Mouse (Mus musculus) bone marrow macrophage, adult 2 months (primary cell): ENCODE results near the gene Sox5. TPM values are rescaled to one million over a fixed set of nuclear protein-coding genes. Genes with fewer than 3 reads are reported as not detected.

Experiments used
- H3K27ac ChIP-seq: 2 replicates; pipeline ENCODE4 v1.5.1; 2012; ENCODE audit warnings: low read depth, low read length; ENCODE audit not compliant: insufficient read depth
- H3K4me1 ChIP-seq: 2 replicates; pipeline ENCODE4 v1.6.1; 2012; ENCODE audit warnings: low read length; ENCODE audit not compliant: control insufficient read depth, insufficient read depth
- H3K4me3 ChIP-seq: 2 replicates; pipeline ENCODE4 v1.5.1; 2012; ENCODE audit warnings: mild to moderate bottlenecking, low read length, moderate library complexity; ENCODE audit not compliant: insufficient read depth
- CTCF ChIP-seq: IDR thresholded peaks from 2 replicates; pipeline ENCODE4 v1.5.1; 2012; ENCODE audit warnings: low read depth, mild to moderate bottlenecking, low read length, moderate library complexity
- POLR2A ChIP-seq: IDR thresholded peaks from 2 replicates; pipeline ENCODE4 v1.6.1; 2012; ENCODE audit warnings: mild to moderate bottlenecking, low read depth, low read length, borderline replicate concordance
- polyA plus RNA-seq: library from polyadenylated mRNA; stranded (reverse); fragments of >200 nt; gene quantifications from 2 replicates; pipeline ENCODE4 v1.2.4, GENCODE M21; 2012; ENCODE audit not compliant: missing spikeins, insufficient read depth, insufficient read length

Sox5 gene
- polyA plus RNA-seq, 1 experiment: 0.58 TPM

- Histone ChIP-seq H3K4me1 (no peaks in the 10 kb centered on the region), H3K4me3 (no peak overlapping the region), H3K27ac (no peak overlapping the region)
- TF ChIP-seq CTCF: no peak
- no peak for TF ChIP-seq POLR2A
Measured at GRCm38 (mm10) chr6:144773736-144774135, 8.0 kb downstream of the Sox5 start.

- no peak for TF ChIP-seq CTCF
- no peak for TF ChIP-seq POLR2A
- Histone ChIP-seq H3K4me3 (no peak overlapping the region), H3K4me1 (no peaks in the 10 kb centered on the region), H3K27ac (no peak overlapping the region)
Measured at GRCm38 (mm10) chr6:144772985-144773384, 8.8 kb downstream of the Sox5 start.

GRCm38 (mm10) chr6:144772175-144772918 lies 9.4 kb downstream of the Sox5 start:
- Histone ChIP-seq H3K4me3 (no peak overlapping the region), H3K4me1 (no peaks in the 10 kb centered on the region), H3K27ac (no peak overlapping the region)
- TF ChIP-seq CTCF (no peak), POLR2A (no peak)

- H3K27ac ChIP-seq: no peak overlapping the region
- no peaks in the 10 kb centered on the region for H3K4me1 ChIP-seq
- TF ChIP-seq CTCF (no peak), POLR2A (no peak)
- no peak overlapping the region for H3K4me3 ChIP-seq
Measured at GRCm38 (mm10) chr6:144769060-144769459, 12.7 kb downstream of the Sox5 start.

GRCm38 (mm10) chr6:144761902-144762301 lies 19.9 kb downstream of the Sox5 start:
- Histone ChIP-seq H3K27ac (no peak overlapping the region), H3K4me3 (no peak overlapping the region), H3K4me1 (no peaks in the 10 kb centered on the region)
- TF ChIP-seq CTCF: no peak
- TF ChIP-seq POLR2A: no peak

- Histone ChIP-seq H3K4me3 (no peak overlapping the region), H3K4me1 (no peaks in the 10 kb centered on the region), H3K27ac (no peak overlapping the region)
- no peak for TF ChIP-seq POLR2A
- no peak for TF ChIP-seq CTCF
Measured at GRCm38 (mm10) chr6:144759193-144759592, 22.6 kb downstream of the Sox5 start.

GRCm38 (mm10) chr6:144757414-144757813 lies 24.4 kb downstream of the Sox5 start:
- no peak overlapping the region for H3K27ac ChIP-seq
- no peak for TF ChIP-seq POLR2A
- TF ChIP-seq CTCF: no peak
- H3K4me3 ChIP-seq: no peak overlapping the region
- no peaks in the 10 kb centered on the region for H3K4me1 ChIP-seq

- no peak overlapping the region for H3K4me3 ChIP-seq
- TF ChIP-seq POLR2A: no peak
- TF ChIP-seq CTCF: no peak
- no peaks in the 10 kb centered on the region for H3K4me1 ChIP-seq
- no peak overlapping the region for H3K27ac ChIP-seq
Measured at GRCm38 (mm10) chr6:144756444-144756843, 25.3 kb downstream of the Sox5 start.

- TF ChIP-seq POLR2A (no peak), CTCF (no peak)
- H3K27ac ChIP-seq: no peak overlapping the region
- no peak overlapping the region for H3K4me3 ChIP-seq
- H3K4me1 ChIP-seq: no peaks in the 10 kb centered on the region
Measured at GRCm38 (mm10) chr6:144755304-144755703, 26.5 kb downstream of the Sox5 start.

- TF ChIP-seq POLR2A: no peak
- no peak for TF ChIP-seq CTCF
- Histone ChIP-seq H3K4me1 (no peaks in the 10 kb centered on the region), H3K4me3 (no peak overlapping the region), H3K27ac (no peak overlapping the region)
Measured at GRCm38 (mm10) chr6:144754366-144754765, 27.4 kb downstream of the Sox5 start.

- no peak for TF ChIP-seq POLR2A
- TF ChIP-seq CTCF: no peak
- Histone ChIP-seq H3K27ac (no peak overlapping the region), H3K4me3 (no peak overlapping the region), H3K4me1 (no peaks in the 10 kb centered on the region)
Measured at GRCm38 (mm10) chr6:144753963-144754296, 27.8 kb downstream of the Sox5 start.
